Mouse (Mus musculus) layer of hippocampus, adult 8-10 months (tissue): ENCODE results near the gene Ankub1. TPM values are rescaled to one million over a fixed set of nuclear protein-coding genes. Genes with fewer than 3 reads are reported as not detected.

Experiments
- DNase-seq, 2 experiments: peaks; one replicate each; pipeline ENCODE4 v3.0.0; 2022; ENCODE audit warnings: low spot score in 2 of 2
- microRNA-seq, 2 experiments: library from miRNA; unstranded; fragments of <30 nt; microRNA quantifications; one replicate each; pipeline ENCODE4 v1.2.0; 2022
- total RNA-seq, 4 experiments: library from RNA; stranded (reverse); gene quantifications; 2 replicates each; pipeline ENCODE4 v1.2.4; 2022

Ankub1 gene
- total RNA-seq, 4 experiments from 2014 or later = 1.9 to 4.3 (median 3.4) TPM

DNA sequence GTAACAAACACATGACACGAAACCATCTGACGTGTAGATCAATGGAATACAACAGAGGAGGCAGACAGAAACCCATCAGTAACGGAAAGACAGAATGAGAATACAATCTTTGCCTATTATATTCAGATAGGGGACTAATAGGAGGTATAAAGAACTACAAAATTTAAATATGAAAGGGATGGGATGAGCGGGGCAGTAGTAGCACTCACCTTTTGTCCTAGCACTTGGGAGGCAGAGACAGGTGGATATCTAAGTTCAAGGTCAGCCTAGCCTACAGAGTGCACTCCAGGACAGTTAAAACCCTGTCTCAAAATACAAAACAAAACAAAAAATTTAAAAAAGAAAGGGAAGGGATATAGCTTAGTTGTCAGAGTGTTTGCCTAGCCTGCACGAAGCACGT lies 49.4 kb downstream of the Ankub1 start:
- no peak for DNase-seq

GRCm38 (mm10) chr3:57637596-57637995 lies 55.0 kb downstream of the Ankub1 start:
- DNase-seq = no peak

DNA sequence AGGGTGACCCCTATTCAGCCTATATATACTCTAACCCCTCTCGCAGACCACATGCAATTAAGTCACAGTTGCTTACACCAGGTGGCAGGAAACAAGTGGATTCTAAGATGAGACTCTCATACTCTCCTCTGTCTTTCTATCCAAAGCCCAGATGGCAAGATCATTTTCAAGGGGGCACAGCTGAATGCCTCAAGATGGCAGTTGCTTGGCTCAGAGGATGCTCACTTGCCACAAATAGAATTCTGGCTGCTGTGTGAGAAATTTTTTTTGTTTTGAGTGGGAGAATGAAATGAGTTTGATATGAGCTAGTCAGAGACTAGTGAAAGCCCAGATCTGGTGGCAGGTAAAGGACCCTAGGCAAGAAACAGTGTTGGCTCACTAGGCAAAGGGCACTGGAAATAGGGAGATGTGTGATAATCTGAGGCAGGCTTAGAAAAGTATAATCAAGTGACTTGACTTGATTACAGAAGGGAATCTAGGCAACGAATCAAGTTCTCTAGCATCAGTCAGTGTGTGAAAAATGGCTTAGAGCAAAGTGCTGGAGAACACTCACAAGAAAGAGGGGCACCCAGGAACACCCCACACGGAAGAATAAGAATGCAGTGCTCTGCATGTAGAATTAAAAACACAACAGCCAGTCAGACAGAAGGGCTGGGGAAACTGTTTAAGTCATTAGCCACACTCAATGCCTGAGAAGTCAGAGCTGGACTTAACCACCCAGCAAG lies 57.7 kb downstream of the Ankub1 start:
- DNase-seq = peak; percentile 5 to 26

DNA sequence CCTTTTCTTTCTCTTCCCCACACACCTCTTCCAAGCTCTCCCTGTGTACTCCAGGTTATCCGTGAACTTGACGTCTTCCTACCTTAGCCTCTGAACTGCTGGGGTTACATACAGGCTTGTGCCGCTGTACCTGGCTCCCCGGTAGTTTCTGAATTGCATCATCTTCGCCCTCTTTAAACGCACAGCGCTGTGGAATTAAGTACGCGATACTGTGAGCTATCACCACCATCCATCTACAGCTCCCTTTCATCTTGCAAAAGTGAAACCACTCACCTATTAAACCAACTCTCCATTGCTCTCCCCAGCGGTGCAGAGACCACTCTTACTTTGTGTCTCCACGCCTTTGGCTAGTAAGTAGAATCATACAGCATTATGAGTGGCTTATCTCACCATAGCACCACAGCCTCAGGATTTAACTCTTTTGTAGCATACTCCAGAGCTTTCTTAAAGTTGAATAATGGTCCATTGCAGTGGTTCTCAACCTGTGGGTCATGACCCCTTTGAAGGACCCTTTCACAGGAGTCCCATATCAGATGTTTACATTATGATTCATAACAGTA lies 65.6 kb downstream of the Ankub1 start:
- DNase-seq = no peak

DNA sequence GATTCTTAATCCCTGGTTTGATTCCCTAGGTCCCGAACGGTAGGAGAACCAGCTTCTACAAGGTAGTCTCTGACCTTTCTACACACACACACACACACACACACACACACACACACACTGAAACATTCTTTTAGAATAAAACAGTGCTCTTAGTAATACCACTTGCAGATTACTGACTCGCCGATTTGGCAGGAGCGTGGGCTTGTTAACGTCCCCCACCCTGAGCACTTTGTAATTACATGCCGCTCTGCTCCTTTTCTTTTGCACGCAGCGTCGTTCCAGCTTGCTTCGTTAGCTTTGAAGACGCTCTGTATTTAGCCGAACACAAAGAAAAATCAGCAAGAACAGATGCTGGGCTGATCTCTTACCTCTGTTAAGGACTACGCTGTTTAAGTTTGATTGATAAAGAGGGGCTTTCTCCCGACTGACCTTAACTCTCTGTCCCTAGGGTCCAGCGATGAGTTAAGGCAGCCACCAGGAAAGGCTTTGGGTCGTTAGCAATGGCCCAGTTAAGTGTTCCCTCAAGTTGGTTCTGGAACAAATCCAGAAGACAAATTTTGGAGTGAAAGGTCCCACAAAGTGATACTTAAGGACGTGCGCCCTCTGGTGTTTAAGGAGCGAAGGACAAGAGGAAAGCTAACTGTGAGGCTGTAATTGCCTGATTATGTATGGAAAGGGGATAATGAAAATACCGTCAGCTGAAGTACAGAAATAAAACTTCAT lies 67.2 kb downstream of the Ankub1 start:
- peak; percentile 13 to 72 for DNase-seq

DNA sequence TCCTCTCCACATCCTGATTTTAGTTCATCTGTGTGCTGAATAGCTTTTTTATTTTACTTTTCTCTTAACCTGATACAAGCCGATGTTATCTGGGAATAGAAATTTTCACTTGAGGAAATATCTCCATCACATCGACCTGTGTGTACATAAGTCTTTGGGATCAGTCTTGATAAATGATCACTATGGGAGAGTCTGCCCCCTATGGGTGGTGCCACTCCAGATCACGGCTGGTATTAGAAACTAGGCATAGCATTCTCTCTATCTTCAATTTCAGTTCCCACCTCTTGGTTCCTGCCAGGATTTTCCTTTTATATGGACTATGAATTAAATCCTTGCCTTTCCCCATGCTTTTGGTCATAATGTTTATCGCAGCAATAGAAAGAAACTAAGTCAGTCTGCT lies 72.9 kb downstream of the Ankub1 start:
- no peak for DNase-seq

- no peak for DNase-seq
These were observed 76.9 kb downstream of the Ankub1 start for GRCm38 (mm10) chr3:57615652-57616051.

- no peak for DNase-seq
These were observed 80.1 kb downstream of the Ankub1 start for GRCm38 (mm10) chr3:57612430-57612997.

DNA sequence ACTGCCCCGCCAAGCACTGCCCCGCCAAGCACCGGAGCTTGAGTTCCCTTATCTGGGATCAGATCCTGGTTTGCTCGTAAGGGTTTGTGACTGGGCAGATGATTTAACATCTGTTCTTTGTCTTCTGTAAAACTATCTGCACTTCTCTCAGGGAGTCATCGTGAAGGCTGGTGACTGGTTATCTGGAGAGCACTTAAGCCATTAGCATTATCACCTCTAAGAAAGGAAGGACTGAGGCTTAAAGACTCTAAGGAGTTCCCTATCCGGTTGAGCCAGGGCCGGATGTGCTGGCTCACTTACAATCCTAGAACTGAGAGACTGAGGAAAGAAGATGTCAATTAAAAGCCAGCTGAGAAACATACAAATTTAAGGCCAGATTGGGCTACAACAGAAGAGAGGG lies 80.8 kb downstream of the Ankub1 start:
- no peak for DNase-seq

Small RNAs within 50 kb of the gene (microRNA-seq; reads per million reads assigned to microRNA genes)
- 0 reads per million in 2 experiments for gene Mir6377

Other genes starting within 250 kb of the Ankub1 start
- 10 to 100 TPM; 12.6 to 14.8 (median 13.7) TPM for gene Wwtr1, start 116.9 kb downstream of the Ankub1 start, total RNA-seq
- 10 to 100 TPM; 20.3 to 23.4 (median 22.1) TPM for gene Commd2, start 41.1 kb downstream of the Ankub1 start, total RNA-seq
- gene Rnf13, start 43.3 kb upstream of the Ankub1 start, total RNA-seq = 100 to 1,000 TPM; 107 to 116 (median 110) TPM
- gene Pfn2, start 155.3 kb upstream of the Ankub1 start, total RNA-seq = 100 to 1,000 TPM; 475 to 535 (median 517) TPM